Mouse (Mus musculus) embryo, embryonic 11 days (tissue): Measurements from ENCODE around the gene Myo5c.

ENCODE experiments used
- DNase-seq: peaks from one replicate; pipeline ENCODE4 v3.0.0-alpha.2; 2015

Gene Myo5c

DNA sequence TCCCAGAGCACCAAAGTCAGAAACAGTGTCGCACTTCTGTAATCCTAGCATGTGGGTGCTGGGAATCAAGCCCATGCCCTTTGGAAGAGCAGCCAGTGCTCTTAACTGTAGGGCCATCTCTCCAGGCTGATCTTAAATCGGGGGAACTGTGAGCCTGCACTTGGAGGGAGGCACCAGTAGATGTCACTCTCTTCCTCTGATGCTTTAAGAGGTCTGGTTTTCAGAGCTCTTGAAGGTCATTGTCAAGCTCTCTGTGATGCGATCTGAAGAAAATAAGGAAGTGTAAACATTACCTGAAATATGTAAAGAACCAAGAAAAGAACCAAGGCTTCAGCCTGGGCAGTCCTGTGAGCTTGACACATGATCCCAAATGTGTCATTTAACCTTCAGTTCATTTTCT lies 51.0 kb downstream of the Myo5c start:
- DNase-seq, result peak; percentile 74

DNA sequence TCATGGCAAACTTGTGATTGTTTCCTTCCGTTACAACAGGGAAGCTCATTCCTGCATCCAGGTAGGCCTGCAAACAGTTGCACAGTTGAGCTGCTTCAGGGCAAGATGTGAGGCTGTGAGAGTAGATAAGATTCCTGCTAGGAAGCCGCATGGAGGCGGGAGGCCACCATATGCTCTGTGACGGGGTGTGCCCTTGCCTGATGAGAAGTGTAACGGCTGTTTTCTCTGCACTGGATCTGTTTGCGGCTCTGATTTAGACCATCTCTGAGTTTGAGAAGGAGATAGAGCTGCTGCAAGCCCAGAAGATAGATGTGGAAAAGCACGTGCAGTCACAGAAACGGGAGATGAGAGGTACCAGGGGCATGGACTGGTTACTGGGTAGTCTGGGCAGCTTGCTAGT lies 51.8 kb downstream of the Myo5c start:
- DNase-seq, result no peak

DNA sequence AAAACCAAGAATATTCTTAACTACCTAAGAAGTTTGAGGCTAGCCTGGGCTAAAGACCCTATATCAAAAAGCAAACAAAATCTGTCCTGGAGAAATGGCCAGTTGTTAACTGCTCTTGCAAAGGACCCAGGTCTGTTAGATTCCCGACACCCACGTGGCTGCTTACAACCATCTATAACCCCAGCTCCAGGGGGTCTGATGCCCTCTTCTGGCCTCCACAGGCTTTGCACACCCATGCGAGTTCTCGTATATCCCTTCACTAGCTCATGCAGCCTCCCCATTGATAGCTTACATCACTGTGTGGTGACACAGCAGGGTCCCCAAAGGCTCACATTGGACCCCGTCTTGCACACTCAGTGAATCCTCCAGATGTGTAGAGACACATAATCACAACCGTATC lies 53.5 kb downstream of the Myo5c start:
- no peak for DNase-seq

DNA sequence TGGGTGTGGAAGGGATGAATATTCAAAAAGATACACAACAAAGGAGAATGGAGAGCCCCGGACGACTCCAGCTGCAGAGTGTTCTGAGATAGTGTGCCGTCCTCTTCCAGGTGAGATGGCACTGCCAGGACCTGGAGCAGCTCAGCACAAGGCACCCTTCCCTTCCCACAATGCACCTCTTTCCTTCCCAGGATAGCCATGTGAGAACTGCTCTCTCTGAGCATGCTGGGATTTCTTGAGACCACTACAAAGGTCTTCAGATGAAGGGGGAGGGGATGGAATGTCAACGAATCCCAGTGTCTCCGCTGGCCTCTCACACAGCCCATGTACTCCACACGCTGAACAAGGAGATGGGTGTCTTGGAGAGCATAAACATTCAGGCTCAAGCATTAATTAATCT lies 55.8 kb downstream of the Myo5c start:
- DNase-seq, result no peak

DNA sequence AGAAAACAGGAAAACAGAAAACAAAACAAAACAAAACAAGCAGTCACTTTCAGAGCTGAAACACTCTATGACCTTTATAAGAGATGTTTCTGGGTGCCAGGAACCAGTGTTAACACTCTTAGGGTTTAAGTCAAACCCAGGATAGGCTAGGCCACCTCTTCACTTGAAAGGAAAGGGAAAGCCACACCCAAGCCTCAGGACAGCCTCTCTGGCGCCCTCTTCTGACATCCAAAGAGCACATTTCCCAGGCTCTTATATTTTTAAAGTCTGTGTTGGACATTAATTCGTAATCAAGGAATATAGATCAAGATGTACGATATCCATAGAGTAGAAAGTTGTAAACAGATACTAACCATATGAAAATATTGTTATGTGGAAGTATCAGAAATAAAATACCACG lies 57.7 kb downstream of the Myo5c start:
- DNase-seq, result peak; percentile 39

DNA sequence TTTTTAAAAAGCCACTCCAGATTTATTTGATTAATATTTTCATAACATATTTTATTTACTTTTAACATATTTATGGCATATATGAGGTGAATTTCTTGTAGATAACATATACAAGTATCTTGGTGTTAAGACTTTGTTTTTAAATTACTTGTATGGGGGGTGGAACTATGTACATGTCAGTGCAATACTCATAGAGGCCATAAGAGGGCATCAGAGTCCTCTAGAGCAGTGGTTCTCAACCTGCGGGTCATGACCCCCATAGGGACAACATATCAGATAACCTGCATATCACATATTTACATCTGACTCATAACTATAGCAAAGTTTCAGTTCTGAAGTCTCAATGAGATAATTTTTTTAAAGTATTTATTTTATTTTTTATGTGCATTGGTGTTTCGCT lies 67.5 kb downstream of the Myo5c start:
- DNase-seq, result no peak

DNA sequence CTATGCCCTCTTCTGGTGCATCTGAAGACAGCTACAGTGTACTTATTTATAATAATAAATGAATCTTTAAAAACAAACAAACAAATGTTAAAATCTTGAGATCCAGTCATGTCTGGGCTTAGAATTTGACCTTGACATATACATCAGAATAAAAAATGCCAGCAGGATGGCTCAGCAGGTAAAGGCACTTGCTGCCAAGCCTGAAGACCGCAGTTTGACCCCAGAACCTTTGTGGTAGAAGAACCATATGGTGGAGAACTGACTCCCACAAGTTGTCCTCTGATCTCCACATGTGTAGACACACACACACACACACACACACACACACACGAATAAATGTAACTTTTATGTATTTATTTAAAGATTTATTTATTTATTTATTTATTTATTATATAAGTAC lies 71.2 kb downstream of the Myo5c start:
- no peak for DNase-seq

DNA sequence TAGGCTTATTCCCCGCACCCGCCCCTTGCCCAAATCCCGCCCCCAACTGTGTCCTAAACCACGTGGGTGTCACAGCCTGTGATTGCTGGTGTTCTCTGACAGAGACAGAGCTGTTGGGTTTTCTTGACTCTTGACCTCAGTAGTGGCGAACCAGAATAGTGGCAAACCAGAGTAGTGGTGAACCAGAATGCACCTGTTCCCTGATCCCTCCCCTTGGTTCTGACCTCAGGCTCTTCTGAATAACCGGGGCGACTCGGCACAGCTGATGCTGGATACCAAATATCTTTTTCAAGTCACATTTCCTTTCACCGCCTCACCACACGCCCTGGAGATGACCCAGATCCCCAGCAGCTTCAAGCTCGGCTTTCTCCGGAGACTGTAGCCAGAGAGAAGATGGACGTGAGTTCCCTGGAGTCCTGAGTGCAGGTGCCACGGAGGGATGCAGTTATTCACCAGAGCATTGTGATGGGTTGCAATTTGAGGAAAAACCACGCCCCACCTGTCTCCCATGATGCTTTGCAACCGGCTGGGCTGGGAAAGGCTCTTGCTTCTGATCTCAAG lies 72.0 kb downstream of the Myo5c start:
- no peak for DNase-seq

DNA sequence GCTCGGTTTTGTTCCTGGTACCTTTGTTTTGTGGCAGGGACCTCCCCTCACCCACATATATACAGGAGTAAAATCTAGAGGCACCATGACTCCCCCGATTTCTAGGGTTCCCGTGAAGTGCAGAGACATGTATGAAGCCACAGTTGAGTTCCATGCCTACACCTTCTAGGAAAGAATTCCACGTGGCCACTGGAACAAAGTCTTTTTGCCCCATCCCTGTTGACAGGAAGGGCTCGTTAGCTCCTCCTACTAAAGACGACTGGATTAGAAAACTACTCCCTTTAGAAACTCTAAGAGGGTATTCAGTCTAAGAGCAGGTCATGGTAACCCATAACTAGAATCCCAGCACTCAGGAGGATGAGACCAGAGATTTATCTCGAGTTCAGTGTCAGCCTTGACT lies 72.5 kb downstream of the Myo5c start:
- DNase-seq, result no peak

DNA sequence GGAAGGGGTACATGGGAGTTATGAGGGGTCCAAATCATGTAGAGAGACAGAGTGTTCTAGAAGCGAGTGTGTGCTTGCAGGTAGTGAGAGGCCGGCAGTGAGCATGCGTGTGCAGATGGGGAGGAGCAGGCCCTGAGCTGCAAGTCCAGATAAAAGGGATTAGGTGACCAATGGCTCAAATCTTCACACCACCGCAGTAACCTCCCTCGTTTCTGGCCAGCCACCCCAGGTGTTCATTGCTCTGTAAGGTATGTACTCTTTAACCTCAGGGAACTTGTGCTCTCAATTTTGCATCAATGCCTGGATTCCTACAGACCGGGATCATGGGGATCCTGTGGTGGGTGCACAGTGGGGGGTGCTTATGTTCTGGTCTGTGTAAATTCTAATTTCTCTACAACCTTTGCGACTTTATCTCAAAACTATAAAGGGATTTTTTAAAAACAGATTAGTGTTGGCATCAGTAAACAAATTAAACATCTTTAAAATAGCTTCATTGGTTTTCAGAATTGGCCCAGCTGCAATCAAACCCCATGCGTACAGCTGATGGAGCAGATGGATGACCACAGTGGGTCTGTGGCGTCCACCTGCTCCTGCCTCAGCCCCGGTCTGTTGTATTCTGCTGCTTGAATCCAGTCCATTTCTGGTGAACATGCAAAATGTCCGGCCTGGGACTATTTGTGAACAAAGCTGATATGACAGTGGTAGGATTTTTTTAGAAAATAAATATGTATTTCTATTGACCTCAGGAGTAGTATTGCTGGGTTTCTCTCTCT lies 74.5 kb downstream of the Myo5c start, which contains the start of gene Gnb5:
Gene Gnb5, plus strand, starts transcription at position 163 of the 773 bp plus-strand sequence.
- no peak for DNase-seq

DNA sequence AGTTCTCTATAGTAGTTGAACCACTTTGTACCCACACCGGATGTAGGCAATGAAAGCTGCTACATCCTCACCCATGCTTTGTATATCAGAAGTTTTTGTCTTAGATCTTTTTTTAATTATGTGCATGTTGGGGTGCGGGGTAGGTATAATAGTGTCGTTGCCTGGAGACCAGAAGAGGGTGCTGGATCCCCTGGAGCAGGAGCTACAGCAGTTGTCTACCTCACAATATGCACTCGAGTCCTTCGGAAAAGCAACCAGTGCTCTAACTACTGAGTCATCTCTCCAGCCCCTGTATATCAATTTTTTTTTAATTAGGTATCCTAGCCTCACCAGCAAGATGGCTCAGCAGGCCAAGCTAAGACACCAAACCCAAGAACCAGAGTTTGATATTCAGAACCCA lies 75.2 kb downstream of the Myo5c start:
- DNase-seq, result no peak

DNA sequence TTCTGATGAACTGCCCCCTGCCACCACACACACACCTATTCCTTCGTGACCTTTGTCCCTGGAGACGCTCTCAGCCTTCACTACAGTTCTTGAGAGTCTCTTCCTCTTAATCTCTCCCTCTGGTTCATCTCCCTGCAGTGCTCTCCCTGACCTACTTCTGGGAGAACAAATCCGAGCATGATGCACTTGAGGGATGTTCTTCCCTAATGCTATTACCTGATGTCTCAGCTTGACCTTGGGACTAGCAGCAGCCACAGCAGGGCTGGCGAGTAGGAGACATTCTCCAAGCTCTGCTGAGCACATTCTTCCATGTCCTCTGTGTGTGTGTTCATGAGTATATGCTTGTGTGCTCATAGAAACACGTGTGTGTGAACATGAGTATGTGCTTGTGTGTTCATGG lies 76.8 kb downstream of the Myo5c start:
- DNase-seq, result no peak

DNA sequence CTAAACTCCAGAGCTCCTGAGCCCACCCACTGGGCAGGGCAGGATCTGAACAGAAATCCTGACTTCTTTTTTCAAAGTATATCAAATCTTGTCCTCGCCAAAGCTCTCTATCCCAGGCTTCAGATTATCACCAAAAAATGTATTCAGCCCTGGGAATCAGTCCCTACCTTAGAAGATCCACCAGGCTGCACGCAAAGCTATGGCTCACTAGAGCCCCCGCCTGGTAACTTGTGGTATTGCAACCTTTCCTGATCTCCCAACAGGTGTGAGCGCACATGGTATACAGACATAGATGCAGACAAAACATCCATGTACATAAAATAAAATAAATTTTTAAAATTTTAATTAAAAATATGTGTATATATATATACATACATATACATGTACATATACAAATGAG lies 80.2 kb downstream of the Myo5c start:
- DNase-seq, result peak; percentile 81

DNA sequence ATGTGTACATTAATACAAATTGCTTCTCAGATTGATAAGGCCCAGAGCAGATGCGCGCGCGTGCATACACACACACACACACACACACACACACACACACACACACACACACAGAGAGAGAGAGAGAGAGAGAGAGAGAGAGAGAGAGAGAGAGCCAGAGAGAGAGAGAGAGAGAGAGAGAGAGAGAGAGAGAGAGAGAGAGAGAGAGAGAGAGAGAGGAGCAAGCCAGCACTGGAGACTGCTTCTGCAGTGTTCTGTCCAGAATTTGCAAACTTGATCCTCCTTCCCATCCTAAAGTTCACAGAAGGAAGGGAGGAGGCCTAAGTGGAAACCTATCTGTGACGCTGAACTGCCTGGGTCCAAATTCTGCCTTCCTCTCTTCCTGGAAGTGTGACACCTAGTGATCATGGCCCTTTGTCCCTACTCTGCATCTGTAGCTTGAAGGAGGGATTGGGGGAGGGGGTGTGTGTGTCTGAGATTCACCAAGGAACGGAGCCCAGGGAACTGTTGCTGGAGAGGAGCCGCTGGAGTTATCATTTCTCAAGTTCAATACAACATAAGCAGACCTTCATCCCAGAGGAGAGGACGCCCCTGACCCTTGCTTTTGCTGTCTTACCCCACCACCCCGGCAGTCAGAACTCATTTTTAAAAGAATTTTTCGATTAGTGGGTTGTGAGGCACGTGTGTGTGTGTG lies 81.5 kb downstream of the Myo5c start:
- DNase-seq, result peak; percentile 52

DNA sequence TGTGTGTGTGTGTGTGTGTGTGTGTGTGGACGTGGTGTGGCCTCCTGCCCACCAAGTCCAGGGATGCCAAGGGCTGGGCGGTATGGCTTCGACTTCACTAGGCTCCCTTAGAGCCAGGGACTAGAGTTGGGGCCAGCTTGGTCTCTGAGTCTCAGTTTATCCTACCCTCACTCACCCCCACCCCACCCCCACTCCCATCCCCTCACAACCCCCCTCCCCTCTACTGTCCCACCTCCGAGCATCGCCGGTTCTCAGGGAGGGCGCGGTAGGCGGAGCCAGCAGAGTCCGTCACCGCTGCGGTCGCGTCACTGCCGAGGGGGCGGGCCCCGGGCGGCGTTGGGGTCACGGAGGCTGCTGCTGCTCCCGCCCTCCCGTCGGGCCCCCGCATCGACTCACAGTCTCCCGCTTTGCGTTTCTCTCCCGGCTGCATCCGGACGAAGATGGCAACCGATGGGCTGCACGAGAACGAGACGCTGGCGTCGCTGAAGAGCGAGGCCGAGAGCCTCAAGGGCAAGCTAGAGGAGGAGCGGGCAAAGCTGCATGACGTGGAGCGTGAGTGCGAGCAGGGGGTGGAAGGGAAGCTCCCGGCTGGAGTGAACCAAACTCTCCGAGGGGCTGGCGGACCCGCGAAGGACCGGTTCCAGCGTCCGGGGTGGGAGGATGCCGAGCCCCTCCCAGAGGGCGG lies 82.2 kb downstream of the Myo5c start:
- DNase-seq, result peak; percentile 90

DNA sequence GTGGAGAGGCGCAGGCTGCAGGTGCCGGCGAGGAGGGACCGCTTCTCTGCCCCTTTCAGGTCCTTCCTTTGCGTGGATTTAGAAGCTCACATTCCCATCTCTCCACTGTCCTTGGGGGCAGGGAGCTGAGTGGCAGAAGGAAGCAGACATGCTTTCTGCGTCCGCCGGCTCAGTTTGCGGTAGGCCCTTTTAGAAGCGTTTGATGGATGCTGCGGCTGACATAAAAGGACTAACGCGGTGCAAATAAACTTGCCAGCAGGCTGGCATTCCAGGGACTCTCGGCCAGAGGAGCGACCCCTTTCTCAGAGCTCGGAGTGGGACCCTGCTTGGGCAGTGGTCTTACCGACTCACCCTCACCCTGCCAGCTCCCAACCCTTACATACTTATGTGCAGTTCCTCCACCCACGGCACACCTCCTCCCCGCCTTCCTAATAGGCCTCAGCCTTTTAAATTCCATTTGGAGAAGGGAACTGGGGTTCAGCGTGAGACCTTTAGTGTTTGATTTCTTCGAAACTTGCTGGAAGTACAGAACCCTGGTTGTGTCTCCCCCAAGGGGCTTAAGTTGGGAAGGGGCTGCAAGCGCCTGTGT lies 82.8 kb downstream of the Myo5c start:
- no peak for DNase-seq

DNA sequence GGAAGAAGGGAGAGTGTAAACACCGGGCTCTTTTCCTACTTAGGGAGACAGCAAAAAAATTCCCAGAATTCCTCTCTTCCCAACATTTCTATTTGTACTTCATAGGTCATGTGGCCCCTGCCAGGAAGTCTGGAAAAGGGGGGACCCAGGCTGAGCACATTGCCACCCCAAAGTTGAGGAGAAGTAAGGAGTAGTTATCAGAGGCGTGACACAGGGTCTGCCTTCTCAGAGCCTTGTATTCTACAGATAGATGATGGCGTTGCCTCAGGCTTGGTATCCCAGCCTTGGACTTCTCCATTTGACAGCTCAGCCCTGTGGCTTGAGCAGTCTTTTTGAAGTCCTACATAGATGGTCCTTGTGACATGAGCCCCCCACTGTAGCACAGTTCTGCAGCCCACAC lies 83.4 kb downstream of the Myo5c start:
- no peak for DNase-seq

DNA sequence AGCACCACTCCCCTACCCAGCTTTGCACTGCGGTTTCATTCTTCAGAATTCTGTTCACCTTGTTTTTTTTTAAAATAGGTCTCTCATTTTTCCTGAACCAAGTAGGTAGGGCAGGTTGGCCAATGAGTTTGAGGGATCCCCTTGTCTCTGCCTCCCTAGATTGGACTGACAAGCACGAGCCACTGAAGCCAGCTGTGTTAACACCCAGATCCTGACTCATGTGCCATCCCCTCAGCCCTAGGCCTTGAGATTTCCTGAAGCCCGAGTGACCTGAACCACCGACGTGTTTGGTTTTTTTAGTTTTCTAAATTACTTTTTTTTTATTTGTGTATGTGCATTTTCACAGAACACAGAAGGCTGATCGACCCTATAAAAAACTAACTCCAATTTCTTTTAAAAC lies 85.0 kb downstream of the Myo5c start:
- no peak for DNase-seq

DNA sequence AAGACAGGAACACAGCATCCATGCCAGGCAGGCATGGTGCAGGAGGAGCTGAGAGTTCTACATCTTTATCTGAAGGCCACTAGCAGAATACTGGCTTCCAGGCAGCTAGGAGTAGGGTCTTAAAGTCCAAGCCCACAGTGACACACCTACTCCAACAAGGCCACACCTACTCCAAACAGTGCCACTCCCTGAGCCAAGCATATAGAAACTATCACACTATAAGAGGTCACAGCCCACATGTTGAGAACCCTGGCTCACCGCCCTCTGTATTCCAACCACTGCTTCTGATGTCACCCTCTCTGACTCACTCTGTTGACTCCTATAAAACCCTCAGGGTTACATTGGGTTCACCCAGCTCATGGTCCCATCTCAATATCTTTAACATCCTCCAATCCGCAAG lies 86.4 kb downstream of the Myo5c start:
- DNase-seq, result no peak

DNA sequence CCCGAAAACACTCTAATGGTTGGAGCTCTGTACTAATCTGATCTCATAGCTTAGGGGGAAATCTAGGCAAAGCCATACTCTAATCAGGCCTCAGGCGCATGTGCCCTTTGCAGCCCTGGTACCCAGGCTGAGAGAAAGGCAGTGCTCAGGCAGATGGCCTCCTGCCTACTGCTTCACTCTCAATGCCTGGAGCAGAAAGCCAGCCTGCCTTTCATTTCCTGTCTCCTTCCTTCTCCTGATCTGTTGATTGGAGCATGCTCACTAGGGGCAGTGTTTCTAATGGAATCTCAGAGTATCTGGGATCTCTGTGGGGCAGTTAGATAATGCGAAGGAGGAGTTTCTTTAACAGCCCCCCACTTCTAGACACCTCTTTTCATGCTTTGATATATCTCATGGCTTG lies 87.5 kb downstream of the Myo5c start:
- DNase-seq, result peak; percentile 11

DNA sequence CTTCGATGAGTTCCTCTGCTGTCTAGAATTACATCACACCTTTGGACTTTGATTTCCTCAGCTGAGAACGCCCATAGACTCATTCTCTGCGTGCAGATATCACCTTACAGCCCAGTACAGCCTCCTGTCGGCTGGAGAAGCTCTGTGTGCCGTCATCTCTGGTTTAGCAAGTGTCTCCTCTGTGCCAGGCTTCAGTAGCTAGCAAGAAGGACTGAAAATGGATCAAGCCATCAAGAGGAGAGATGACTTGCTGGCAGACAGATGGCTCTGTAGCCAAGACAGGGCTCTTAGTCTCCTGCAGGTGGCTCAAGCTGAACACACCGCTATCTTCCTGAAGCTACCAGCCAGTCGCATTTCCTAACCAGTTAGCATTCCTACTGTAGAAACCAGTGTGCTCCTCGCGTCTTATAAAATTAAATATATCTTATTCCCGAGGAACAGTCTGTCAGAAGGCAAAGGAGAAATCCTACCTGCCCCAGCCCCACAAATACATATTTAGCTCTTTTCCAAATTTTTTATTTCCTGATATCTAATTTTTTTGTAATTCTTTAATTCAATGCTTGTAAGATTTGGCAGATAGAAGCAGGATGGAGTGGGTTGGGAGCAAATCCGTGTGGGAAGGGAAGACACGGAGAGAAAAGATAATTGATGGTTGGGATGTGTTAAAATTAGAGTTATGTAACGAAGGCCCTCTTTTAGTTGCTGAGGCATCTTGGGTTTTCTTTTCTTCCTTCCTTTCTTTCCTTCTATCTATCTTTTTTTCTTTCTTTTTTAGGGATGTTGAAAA lies 90.5 kb downstream of the Myo5c start:
- DNase-seq, result no peak

DNA sequence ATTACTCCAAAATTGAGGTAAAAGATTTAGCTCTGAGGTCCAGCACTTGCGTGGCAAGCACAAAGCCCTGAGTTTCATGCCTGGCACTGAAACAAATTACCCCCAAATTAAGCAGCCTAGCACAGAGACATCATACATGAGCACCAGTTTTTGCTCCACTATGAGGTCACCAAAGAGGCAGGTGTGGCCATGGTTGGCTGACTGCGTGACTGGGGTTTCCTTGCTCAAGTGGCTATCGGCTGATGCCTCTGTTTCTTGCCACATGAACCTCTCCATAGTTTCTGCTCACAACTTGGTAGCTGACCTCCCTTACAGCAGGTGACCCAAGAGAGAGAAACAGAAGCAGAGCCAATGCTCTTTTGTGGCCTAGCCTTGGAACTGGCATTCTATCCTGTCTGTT lies 96.2 kb downstream of the Myo5c start:
- no peak for DNase-seq

DNA sequence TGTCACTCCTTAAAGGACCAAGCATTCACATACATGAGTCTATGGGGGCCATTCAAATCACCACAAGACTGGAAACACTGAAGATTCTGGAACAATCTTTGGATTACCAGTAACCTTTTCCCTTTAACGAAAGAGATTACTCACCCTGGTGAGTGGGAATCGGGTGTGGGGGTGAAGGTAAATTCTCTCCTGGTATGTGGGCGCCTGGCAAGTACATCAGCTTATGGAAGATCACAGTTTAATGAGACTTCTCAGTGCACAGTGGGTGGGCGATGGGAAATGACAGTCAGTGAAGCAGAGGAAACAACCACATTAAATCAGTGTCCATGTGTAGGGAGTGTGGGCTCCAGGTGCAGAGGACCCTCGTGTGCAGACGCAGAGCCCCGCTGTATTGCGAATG lies 99.0 kb downstream of the Myo5c start:
- no peak for DNase-seq
